Mouse (Mus musculus) testis, adult 2 months (tissue): ENCODE results near the gene Ptpra.

ENCODE experiments used
- CTCF ChIP-seq: fragments of 200-500 bp; IDR thresholded peaks from 2 replicates; pipeline ENCODE4 v1.5.1; 2012; ENCODE audit warnings: low read depth, mild to moderate bottlenecking, inconsistent platforms, low read length, moderate library complexity; ENCODE audit not compliant: control insufficient read depth, insufficient read depth, insufficient replicate concordance
- POLR2A ChIP-seq: fragments of 200-500 bp; IDR thresholded peaks from 2 replicates; pipeline ENCODE4 v1.6.1; 2012; ENCODE audit warnings: low read depth, mild to moderate bottlenecking, inconsistent platforms, low read length, moderate library complexity; ENCODE audit not compliant: control insufficient read depth

- TF ChIP-seq POLR2A: no peak
- no peak for TF ChIP-seq CTCF
Observed at GRCm38 (mm10) chr2:130476666-130477297, 26.7 kb downstream of the Ptpra start.
